8 mouse cellular contexts compared by ENCODE assay signal in genomic region chr7:3332619-3333521, GRCm38 (mm10). TPM values are rescaled to one million over a fixed set of nuclear protein-coding genes. Genes with fewer than 3 reads are reported as not detected.
DNase-seq lines count a peak whose midpoint lies in the region; ATAC-seq and TF ChIP-seq lines count a peak whose summit lies in the region.

Gene Cacng7 (plus strand): TSS chr7:3332955.

- ATAC-seq in embryonic facial prominence, embryonic 13.5 days (ENCODE audit: insufficient number of reproducible peaks, insufficient read depth, low FRiP score, low TSS enrichment, low read depth), result peak; percentile 50; the same call in 1 of the 2 replicates
- peak; percentile 44 for ATAC-seq in heart, embryonic 15.5 days (replicated peaks; ENCODE audit: insufficient number of reproducible peaks, insufficient read depth, low FRiP score, low read depth)
- peak; percentile 68 for ATAC-seq in midbrain, embryonic 12.5 days (ENCODE audit: low FRiP score, low read depth)
- no peak for ATAC-seq in megakaryocyte, adult 5-6 weeks (ENCODE audit: poor library complexity, severe bottlenecking)

- H3K4me2 ChIP-seq in embryonic facial prominence, embryonic 13.5 days, result peak within 1 kb of the TSS; percentile 72
- peak within 1 kb of the TSS; percentile 65 for H3K4me2 ChIP-seq in heart, embryonic 15.5 days
- peak within 1 kb of the TSS; percentile 71 for H3K4me2 ChIP-seq in midbrain, embryonic 12.5 days (replicated peaks)

- H3ac ChIP-seq in C2C12 (ENCODE audit: control insufficient read depth, insufficient read length, low read depth), result peak within 1 kb of the TSS; percentile 59

- H3K9ac ChIP-seq in embryonic facial prominence, embryonic 13.5 days, result peak within 1 kb of the TSS; percentile 86
- peak within 1 kb of the TSS; percentile 53 for H3K9ac ChIP-seq in heart, embryonic 15.5 days
- peak within 1 kb of the TSS; percentile 83 for H3K9ac ChIP-seq in midbrain, embryonic 12.5 days (replicated peaks)

- H3K4me3 ChIP-seq in C2C12 (ENCODE audit: insufficient read depth, poor library complexity, severe bottlenecking), result no peak within 1 kb of the TSS
- H3K4me3 ChIP-seq in embryonic facial prominence, embryonic 13.5 days, result peak within 1 kb of the TSS; percentile 68
- H3K4me3 ChIP-seq in heart, embryonic 15.5 days, result peak within 1 kb of the TSS; percentile 57
- peak within 1 kb of the TSS; percentile 86 for H3K4me3 ChIP-seq in midbrain, embryonic 12.5 days

- no peaks in the 10 kb centered on the region for H3K79me2 ChIP-seq in C2C12 (ENCODE audit: control insufficient read depth, insufficient read depth)

- WGBS in embryonic facial prominence, embryonic 13.5 days, result 2% methylated on average over 65 of the region's 65 CpGs
- 2% methylated on average over 65 of the region's 65 CpGs for WGBS in heart, embryonic 15.5 days
- WGBS in midbrain, embryonic 12.5 days, result under 1% methylated on average over 61 of the region's 65 CpGs

- peak; percentile 32 for DNase-seq in adrenal gland, postnatal 10 days
- DNase-seq in layer of hippocampus, postnatal 36 days, result peak; percentile 42 to 56
- DNase-seq in telencephalon, adult 2 months (ENCODE audit: low read depth, low spot score), result peak; percentile 76

- TF ChIP-seq CTCF in C2C12 (IDR thresholded peaks at IDR 0.05; ENCODE audit: control insufficient read depth, insufficient read depth, insufficient read length), result no peak

- no peaks in the 10 kb centered on the region for H3K79me3 ChIP-seq in C2C12 (ENCODE audit: low read depth)

- H3K36me3 ChIP-seq in C2C12 (ENCODE audit: control insufficient read depth, insufficient read depth), result no peaks in the 10 kb centered on the region
- H3K36me3 ChIP-seq in embryonic facial prominence, embryonic 13.5 days, result peaks cover 6% of the 10 kb centered on the region
- no peaks in the 10 kb centered on the region for H3K36me3 ChIP-seq in heart, embryonic 15.5 days
- H3K36me3 ChIP-seq in midbrain, embryonic 12.5 days, result no peaks in the 10 kb centered on the region

- no peaks in the 10 kb centered on the region for H3K27me3 ChIP-seq in C2C12 (ENCODE audit: control insufficient read depth, insufficient read depth, insufficient read length)
- H3K27me3 ChIP-seq in embryonic facial prominence, embryonic 13.5 days, result peaks cover 9% of the 10 kb centered on the region
- peaks cover 54% of the 10 kb centered on the region for H3K27me3 ChIP-seq in heart, embryonic 15.5 days
- H3K27me3 ChIP-seq in midbrain, embryonic 12.5 days, result peaks cover 16% of the 10 kb centered on the region

- peaks cover 23% of the 10 kb centered on the region for H3K4me1 ChIP-seq in embryonic facial prominence, embryonic 13.5 days
- H3K4me1 ChIP-seq in heart, embryonic 15.5 days (replicated peaks), result peaks cover 18% of the 10 kb centered on the region
- peaks cover 22% of the 10 kb centered on the region for H3K4me1 ChIP-seq in midbrain, embryonic 12.5 days

- no peaks in the 10 kb centered on the region for H3K9me3 ChIP-seq in embryonic facial prominence, embryonic 13.5 days
- H3K9me3 ChIP-seq in heart, embryonic 15.5 days (replicated peaks), result no peaks in the 10 kb centered on the region
- H3K9me3 ChIP-seq in midbrain, embryonic 12.5 days, result no peaks in the 10 kb centered on the region

- H3K27ac ChIP-seq in embryonic facial prominence, embryonic 13.5 days, result peak within 1 kb of the TSS; percentile 92
- H3K27ac ChIP-seq in heart, embryonic 15.5 days, result peak within 1 kb of the TSS; percentile 54
- H3K27ac ChIP-seq in midbrain, embryonic 12.5 days (replicated peaks), result peak within 1 kb of the TSS; percentile 91

TF ChIP-seq in C2C12, 6 proteins besides CTCF, POLR2A, EP300 and RAD21:
- no peak for TF ChIP-seq FOSL1 (IDR thresholded peaks at IDR 0.05; ENCODE audit: insufficient read depth, low read length, poor library complexity, severe bottlenecking)
- no peak for TF ChIP-seq CEBPB (IDR thresholded peaks at IDR 0.05; ENCODE audit: low read depth)
- TF ChIP-seq MAX (IDR thresholded peaks at IDR 0.05), result no peak
- TF ChIP-seq MYOG (IDR thresholded peaks at IDR 0.05; ENCODE audit: control insufficient read depth, extremely low read depth, insufficient read length), result no peak
- TF ChIP-seq USF1 (IDR thresholded peaks at IDR 0.05; ENCODE audit: low read depth), result no peak
- TF ChIP-seq MYOD1 (IDR thresholded peaks at IDR 0.05; ENCODE audit: control insufficient read depth, insufficient read length, low read depth), result no peak
TF ChIP-seq in C2C12: peak in this region for 0.

RNA-seq across cellular contexts. Expression of gene Cacng7, which starts in this region (rescaled TPM):
- 1.1 TPM for polyA plus RNA-seq in C2C12 (2012; fragmentation: generic; extraction: Trizol)
- total RNA-seq in adrenal gland, postnatal 10 days (2021), result 1 to 10 TPM; 8.8 to 9.4 TPM
- polyA plus RNA-seq in embryonic facial prominence, embryonic 13.5 days (2015; fragmentation: Nextera tagmentation; extraction: Ambion mirVana), result 3.3 and 3.7 TPM in 2 replicates
- 0.10 and 0.44 TPM in 2 replicates for polyA plus RNA-seq in heart, embryonic 15.5 days (2015; fragmentation: Nextera tagmentation; extraction: Ambion mirVana)
- 100 to 1,000 TPM; 130 to 131 TPM for total RNA-seq in layer of hippocampus, postnatal 36 days (2021)
- 3.5 and 4.2 TPM in 2 replicates for polyA plus RNA-seq in midbrain, embryonic 12.5 days (2016; fragmentation: Nextera tagmentation; extraction: Ambion mirVana)
- total RNA-seq in megakaryocyte, adult 5-6 weeks (2015), result not detected in 2 replicates
- total RNA-seq in megakaryocyte, adult 5-6 weeks (2017), result not detected in 2 replicates

Comparison
In these comparisons a context has a peak if more than half of its experiments do, and no peak if none do; other contexts are left out.
1. RNA of gene Cacng7 (total RNA-seq): 130 to 131 TPM in layer of hippocampus, postnatal 36 days; 8.8 to 9.4 TPM in adrenal gland, postnatal 10 days and not detected in megakaryocyte, adult 5-6 weeks; every median in the first group is over 10 times any median in the second.
2. Peak in ATAC-seq, H3K4me3 ChIP-seq, H3K27ac ChIP-seq, H3K9ac ChIP-seq and H3K4me2 ChIP-seq in heart, embryonic 15.5 days; RNA of the gene not detected or under 1 TPM.
3. Peak in every context shown above with its lines, with median percentiles within 50 percentile points of each other: DNase-seq, H3K27ac ChIP-seq, H3K4me2 ChIP-seq and H3K9ac ChIP-seq.